Mouse (Mus musculus): ENCODE measurements around the gene Ctnnbip1.

DNA sequence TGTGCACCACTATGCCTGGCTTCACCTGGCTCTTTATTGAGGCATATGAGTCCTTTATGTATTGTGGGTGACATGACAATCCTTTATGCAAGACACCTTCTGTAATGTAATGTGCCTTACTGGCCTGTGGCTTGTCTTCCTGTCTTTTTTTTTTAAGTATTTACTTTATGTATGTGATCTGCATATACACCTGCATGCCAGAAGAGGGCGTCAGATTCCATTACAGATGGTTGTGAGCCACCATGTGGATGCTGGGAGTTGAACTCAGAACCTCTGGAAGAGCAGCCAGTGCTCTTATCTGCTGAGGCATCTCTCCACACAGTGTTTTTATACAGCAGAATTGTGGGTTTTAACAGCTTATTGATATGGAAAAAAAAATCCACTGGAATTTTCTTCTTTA, 85.8 kb downstream of the Ctnnbip1 start:
- TF ChIP-seq POLR2A (IDR thresholded peaks at IDR 0.05; ENCODE audit: insufficient read depth, low read length) (no peak), CTCF (IDR thresholded peaks at IDR 0.05; ENCODE audit: low read depth, low read length) (no peak), EP300 (IDR thresholded peaks at IDR 0.05; ENCODE audit: insufficient read depth, low read depth, low read length) (no peak)
